Mouse (Mus musculus) heart, postnatal 0 days (tissue): ENCODE measurements at regions not wholly inside any gene's neighbourhood (a gene's known extent, or its start where the extent isn't known, plus 50 kb on each side); places are given as distances from the start of the nearest gene placed in this dataset.

ENCODE experiments used
- CTCF ChIP-seq: IDR thresholded peaks from 2 replicates; pipeline ENCODE4 v1.5.1; 2016; ENCODE audit warnings: antibody characterized with exemption, control low read depth, low read depth
- EP300 ChIP-seq: IDR thresholded peaks from 2 replicates; pipeline ENCODE4 v1.6.1; 2016; ENCODE audit warnings: antibody characterized with exemption, low read depth

DNA sequence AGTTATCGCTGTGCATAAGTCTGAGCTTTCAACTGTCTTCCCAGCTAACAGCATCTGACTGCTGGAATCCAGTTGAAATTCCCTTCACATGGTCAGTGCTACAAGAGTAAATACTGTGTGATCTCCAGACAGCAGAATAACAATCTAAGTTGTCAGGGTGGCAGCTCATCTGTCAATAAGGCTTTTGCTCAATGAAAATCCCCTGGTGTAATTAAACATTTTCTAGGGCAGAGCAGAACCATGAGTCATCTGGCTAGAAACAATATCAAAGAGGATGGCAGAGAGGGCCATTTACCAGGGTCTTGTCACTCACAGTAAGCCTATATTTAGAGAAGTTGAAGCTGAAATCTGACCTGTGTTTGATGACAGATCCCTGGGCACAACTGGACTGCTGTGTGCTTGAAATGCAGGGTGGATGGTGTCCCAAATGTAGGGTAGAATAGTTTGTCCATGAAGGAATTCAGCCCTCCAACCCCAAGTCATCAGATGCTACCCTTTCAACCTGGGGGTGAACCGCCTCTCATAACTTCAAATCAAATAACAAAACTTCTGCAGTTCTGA is 675.8 kb upstream of the Acvr2a start:
- TF ChIP-seq CTCF, result no peak
- TF ChIP-seq EP300, result no peak
